Mouse (Mus musculus): ENCODE results near the gene Tnrc6c. TPM values are rescaled to one million over a fixed set of nuclear protein-coding genes. Genes with fewer than 3 reads are reported as not detected.
A peak's percentile ranks its signal among the peaks of the same experiment; 100 is the strongest.
"Not testable (repeated sequence)": the region's sequence is repeated elsewhere in the genome, so short reads cannot be mapped to it uniquely, and the experiment has no call there.

Tnrc6c gene
- total and polyA plus RNA-seq, 3 experiments = 17.1 to 24.6 (median 21.1) TPM

GRCm38 (mm10) chr11:117769683-117770047 lies 115.6 kb downstream of the Tnrc6c start:
- DNase-seq = no peak

- DNase-seq = no peak
These were observed 116.3 kb downstream of the Tnrc6c start for GRCm38 (mm10) chr11:117770407-117770806.

DNA sequence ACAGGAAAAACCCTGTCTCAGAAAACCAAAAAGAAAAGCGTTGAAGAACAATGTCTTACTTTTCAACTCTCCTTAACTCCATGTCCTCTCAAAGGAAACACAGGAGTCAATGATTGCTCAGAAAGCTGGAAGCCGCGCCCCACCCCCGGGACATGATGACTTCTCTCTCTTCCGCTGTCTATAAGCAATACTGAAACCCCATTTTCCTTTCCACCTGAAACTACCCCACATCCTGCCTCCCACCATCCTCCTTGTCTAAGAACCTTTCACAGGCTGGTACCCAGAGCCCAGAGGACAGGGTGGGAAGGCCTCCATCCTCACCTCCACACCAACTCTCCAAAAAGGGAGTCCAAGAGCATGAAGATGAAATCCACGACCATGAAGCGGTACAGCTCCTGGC lies 118.3 kb downstream of the Tnrc6c start:
- no peak for DNase-seq

GRCm38 (mm10) chr11:117774925-117775324 lies 120.8 kb downstream of the Tnrc6c start:
- no peak for DNase-seq

- DNase-seq = no peak
These were observed 121.5 kb downstream of the Tnrc6c start for GRCm38 (mm10) chr11:117775540-117775939.

DNA sequence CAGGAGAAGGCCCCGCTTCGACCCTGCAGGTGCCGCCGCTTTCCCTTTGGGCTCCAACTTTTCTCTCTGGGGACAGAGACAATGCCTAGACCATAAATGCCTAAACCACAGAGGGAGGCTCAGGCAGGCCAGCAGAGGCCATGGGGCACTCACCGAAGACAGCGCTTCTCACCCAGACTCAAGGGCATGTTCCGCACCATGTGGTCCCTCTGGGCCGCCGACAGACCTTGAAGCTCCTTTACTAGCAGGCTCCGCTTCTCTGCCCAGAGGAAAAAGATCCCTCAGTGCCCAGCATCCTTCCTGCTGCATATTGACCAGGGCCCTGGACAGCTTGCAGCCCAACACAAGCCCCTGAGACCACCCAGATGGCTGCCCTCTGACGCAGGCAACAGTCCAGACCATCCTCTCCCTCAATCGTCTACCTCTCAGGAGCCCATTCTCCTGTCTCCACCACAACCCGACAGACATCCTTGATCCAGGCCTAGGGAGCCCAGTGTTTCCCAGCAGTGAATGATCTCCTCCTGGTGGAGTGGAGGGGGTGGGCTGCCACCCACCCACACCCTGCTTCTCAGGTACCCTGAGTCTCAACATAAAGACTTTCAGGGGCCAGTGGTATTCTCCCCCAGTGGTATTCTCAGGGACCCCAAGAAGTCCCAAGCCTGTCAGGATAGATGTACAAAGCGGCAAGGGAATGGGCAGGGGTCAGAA lies 122.2 kb downstream of the Tnrc6c start:
- DNase-seq = peak; percentile 69

GRCm38 (mm10) chr11:117777111-117777510 lies 123.0 kb downstream of the Tnrc6c start:
- no peak for DNase-seq

GRCm38 (mm10) chr11:117778031-117778430 lies 123.9 kb downstream of the Tnrc6c start:
- DNase-seq = peak; percentile 56

DNA sequence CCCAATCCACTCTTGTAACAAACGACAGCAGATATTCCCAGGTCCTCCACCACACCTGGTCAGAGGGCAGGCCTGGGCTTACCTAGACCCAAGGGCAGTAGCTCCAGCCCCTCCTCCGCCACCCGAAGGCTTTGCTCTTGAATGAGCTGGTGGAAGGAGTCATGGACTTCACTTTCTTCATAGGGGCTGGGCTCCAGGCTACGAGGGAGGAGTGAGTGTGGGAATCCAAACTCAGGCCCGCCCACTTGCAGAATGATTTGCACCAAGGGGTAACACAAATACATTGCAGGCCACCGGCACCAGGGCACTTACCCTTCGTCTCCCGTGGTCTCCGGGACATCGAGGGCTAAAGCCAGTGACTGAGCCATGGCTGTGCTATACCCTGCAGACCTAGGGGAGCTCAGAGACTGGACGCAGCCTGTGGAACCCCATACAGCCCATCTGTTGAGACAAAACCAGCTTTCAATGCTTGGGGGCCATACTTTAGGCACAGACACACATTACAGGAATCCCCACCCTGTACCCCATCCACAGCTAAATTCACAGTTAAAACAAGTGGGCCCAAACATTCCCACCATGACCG lies 124.9 kb downstream of the Tnrc6c start:
- DNase-seq = peak; percentile 57

GRCm38 (mm10) chr11:117779434-117780198 lies 125.5 kb downstream of the Tnrc6c start:
- peak; percentile 88 for DNase-seq

GRCm38 (mm10) chr11:117780199-117780515 lies 126.1 kb downstream of the Tnrc6c start:
- no peak for DNase-seq

GRCm38 (mm10) chr11:117780582-117781111 lies 126.6 kb downstream of the Tnrc6c start:
- peak; percentile 95 for DNase-seq

DNA sequence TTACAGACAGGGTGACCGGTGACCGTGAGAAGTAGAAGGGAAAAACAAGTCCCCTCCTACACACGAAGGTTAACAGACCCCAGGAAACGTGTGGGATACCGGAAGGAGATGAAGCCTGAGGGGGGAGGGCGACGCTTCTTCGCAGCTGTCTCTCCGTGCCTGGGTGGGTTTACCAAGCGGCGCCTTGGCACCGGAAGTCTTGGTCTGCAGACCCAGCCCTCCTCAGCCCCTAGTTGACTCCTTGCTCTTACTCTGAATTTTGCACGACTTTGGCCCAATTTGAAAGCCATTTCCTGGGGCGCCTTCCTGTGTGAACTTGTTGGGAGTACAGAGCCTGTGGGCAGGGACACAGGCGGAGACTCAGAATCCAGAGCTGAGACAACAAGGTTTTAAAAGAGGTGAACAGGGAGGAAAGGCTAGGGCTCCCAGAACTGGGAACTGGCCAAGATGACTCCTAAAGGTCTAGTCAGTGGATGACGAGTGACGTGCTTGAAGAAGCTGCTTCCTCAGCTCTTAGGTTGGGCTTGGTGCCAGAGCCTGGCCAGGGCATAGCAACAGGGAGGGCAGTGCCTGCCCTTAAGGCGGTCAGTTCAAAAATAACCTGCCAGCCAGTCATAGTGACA lies 127.2 kb downstream of the Tnrc6c start:
- DNase-seq = peak; percentile 93

GRCm38 (mm10) chr11:117781993-117782704 lies 128.1 kb downstream of the Tnrc6c start, which contains the start of the genes Tmc8 and Tmc6:
TSS of gene Tmc8 (plus strand) at chr11:117782076.
TSS of gene Tmc6 (minus strand) at chr11:117782198.
- DNase-seq = peak; percentile 65

DNA sequence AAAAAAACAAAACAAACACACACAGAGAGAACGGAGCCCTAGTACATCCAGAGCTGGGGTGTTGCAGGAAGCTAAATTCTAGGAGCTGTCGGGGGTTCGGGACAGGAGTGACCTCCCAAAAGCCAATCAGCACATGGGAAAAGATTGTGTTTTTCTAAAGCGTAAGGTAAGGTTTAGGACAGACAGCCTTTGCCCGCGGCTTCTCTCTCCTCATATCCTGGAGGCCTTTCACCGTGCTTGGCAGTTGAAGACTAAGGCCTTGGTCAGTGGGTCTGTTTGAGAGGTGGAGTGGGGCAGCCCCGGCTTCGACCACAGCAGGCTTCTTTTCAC lies 128.6 kb downstream of the Tnrc6c start:
- no peak for DNase-seq

DNA sequence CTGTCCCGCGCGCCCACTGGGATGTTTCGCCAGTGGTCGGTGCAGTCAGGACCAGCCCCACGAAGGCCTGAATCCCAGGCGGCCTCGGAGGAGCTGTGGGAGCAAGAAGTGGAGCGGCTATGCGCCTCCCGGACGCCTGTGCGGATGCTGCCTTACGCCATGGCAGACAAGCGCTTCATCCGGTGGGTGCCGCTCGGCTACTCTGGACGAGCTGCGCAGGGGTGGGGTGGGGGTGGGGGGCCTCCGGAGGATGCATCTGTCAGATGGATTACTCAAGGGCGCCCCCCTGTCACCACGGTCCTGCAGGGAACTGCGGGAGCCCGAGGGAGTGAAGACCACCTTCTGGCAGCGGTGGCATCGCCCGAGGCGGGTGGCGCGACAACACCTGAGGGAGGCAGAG lies 129.0 kb downstream of the Tnrc6c start:
- peak; percentile 50 for DNase-seq

DNA sequence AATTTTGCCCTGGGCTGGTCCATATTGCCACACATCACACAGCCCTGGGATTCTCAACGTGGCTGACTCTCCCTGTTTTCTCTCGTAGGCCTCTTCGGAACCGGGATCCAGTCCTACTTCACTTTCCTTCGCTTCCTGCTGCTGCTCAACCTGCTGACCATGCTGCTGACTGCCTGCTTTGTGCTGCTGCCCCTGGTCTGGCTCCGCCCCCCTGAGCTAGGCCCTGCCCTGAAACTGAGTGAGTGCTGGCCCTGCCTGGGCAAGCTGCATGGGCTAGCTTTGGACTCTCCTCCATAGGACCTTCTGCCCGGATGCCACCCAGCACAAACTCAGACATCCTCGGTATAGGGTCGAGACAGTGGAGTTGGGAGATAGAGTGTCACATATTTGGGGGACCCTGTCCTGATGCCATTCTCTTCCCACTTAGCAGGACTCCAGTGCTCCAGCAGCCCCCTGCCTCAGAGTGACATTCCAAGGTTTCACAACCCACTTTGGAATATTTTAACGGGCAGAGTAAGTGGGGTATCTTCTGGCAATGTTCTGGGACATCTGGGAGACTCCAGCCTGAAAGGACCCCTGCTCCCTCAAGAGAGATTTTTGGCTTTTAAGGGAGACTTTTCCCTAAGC lies 129.7 kb downstream of the Tnrc6c start:
- no peak for DNase-seq

DNA sequence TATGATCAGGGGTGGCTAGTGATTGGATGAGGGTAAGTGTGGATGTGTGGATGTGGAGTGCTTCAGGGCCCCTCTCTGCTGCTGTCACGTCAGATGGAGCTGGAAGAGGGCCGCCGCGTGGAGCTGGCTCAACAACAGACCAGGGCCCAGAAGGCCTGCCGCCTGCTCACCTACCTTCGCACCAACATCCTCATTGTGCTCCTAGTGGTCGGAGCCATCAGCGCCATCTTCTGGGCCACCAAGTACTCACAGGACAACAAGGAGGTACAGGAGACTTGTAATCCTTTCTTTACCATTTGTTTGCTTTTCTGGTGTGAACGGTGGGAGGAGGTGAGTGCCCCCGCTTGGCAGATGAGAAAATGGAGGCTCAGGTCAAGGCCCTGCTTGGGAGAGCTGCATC lies 132.2 kb downstream of the Tnrc6c start:
- DNase-seq = peak; percentile 67

DNA sequence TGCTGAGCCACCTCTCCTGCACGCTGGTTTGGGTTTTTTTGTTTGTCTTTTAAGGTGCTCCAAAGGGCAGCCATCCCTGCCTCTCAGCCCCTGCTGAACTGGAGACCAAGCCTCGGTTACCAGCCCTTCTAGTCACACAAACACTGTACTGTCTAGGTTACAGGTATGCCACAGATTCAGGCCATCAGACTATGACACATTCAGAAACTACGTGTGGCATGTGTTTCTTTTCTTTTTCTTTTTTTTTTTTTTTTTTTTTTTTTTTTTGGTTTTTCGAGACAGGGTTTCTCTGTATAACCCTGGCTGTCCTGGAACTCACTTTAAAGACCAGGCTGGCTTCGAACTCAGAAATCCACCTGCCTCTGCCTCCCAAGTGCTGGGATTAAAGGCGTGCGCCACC lies 134.4 kb downstream of the Tnrc6c start:
- not testable (repeated sequence) for DNase-seq

GRCm38 (mm10) chr11:117790286-117790685 lies 136.2 kb downstream of the Tnrc6c start:
- peak; percentile 75 for DNase-seq

DNA sequence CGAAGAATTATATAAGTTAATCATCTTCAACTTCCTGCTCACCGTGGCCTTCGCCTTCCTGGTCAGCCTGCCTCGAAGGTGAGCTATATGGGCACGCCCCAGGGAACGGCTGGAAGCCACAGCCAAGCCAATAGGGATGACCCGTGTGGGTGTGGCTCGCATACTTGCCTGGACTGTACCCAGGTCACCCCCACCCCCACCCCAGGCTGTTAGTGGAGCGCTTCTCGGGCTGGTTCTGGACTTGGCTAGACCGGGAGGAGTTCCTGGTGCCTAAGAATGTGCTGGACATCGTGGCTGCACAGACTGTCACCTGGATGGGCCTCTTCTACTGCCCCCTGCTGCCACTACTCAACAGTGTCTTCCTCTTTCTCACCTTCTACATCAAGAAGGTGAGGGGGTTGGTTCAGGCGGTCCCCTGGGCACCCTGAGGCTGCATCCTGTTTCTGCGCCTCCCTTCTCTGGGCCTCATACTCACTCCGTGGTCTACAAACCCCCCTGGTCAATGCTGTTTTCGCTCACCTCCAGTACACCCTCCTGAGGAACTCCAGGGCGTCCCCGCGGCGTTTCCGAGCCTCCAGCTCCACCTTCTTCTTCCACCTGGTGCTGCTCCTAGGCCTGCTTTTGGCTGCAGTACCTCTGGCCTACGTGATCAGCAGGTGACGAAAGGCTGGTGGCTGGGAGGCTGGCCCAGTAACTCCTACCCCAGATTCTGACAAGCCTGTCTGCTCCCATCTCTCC lies 136.8 kb downstream of the Tnrc6c start:
- DNase-seq = peak; percentile 29
